Mouse (Mus musculus): ENCODE data around the gene Slc7a11. TPM values are rescaled to one million over a fixed set of nuclear protein-coding genes. Genes with fewer than 3 reads are reported as not detected.
"Not testable (repeated sequence)": the region's sequence is repeated elsewhere in the genome, so short reads cannot be mapped to it uniquely, and the experiment has no call there.

The Slc7a11 gene
- total and polyA plus RNA-seq, 2 experiments from 2014 or later, result 3.9 to 21.7 TPM

GRCm38 (mm10) chr3:50439429-50439828 lies 4.0 kb downstream of the Slc7a11 start:
- H3K27me3 ChIP-seq (ENCODE audit: insufficient read depth, low read length), result no peaks in the 10 kb centered on the region
- H3K9ac ChIP-seq (replicated peaks; ENCODE audit: low read length, poor library complexity, severe bottlenecking), result no peak overlapping the region
- DNase-seq (ENCODE audit: low spot score) (no peak), ATAC-seq (ENCODE audit: low FRiP score) (no peak)
- no peak for TF ChIP-seq CTCF (IDR thresholded peaks at IDR 0.05)
- no peak overlapping the region for H3K4me3 ChIP-seq (ENCODE audit: low read depth, low read length)
- no peak overlapping the region for H3K27ac ChIP-seq (ENCODE audit: low read depth, low read length)
- no peaks in the 10 kb centered on the region for H3K9me3 ChIP-seq (ENCODE audit: low read length)
- no peaks in the 10 kb centered on the region for H3K4me1 ChIP-seq (ENCODE audit: insufficient read depth, low read length)
- H3K36me3 ChIP-seq (ENCODE audit: insufficient read depth, low read length), result no peaks in the 10 kb centered on the region
- no peak overlapping the region for H3K4me2 ChIP-seq (ENCODE audit: low read depth, low read length, poor library complexity, severe bottlenecking)
- 92% methylated on average over 5 of the region's 5 CpGs for WGBS

- H3K4me2 ChIP-seq (ENCODE audit: low read depth, low read length, poor library complexity, severe bottlenecking), result no peak overlapping the region
- 58% methylated on average over 4 of the region's 4 CpGs for WGBS
- ATAC-seq (ENCODE audit: low FRiP score) (no peak), DNase-seq (ENCODE audit: low spot score) (no peak)
- H3K4me1 ChIP-seq (ENCODE audit: insufficient read depth, low read length), result no peaks in the 10 kb centered on the region
- H3K9ac ChIP-seq (replicated peaks; ENCODE audit: low read length, poor library complexity, severe bottlenecking), result no peak overlapping the region
- TF ChIP-seq CTCF (IDR thresholded peaks at IDR 0.05), result no peak
- H3K27me3 ChIP-seq (ENCODE audit: insufficient read depth, low read length), result no peaks in the 10 kb centered on the region
- H3K9me3 ChIP-seq (ENCODE audit: low read length), result no peaks in the 10 kb centered on the region
- no peaks in the 10 kb centered on the region for H3K36me3 ChIP-seq (ENCODE audit: insufficient read depth, low read length)
- H3K27ac ChIP-seq (ENCODE audit: low read depth, low read length), result no peak overlapping the region
- no peak overlapping the region for H3K4me3 ChIP-seq (ENCODE audit: low read depth, low read length)
Measured at GRCm38 (mm10) chr3:50438520-50439253, 4.7 kb downstream of the Slc7a11 start.

- H3K36me3 ChIP-seq (ENCODE audit: insufficient read depth, low read length); H3K4me1 ChIP-seq (ENCODE audit: insufficient read depth, low read length); H3K4me2 ChIP-seq (ENCODE audit: low read depth, low read length, poor library complexity, severe bottlenecking); H3K27ac ChIP-seq (ENCODE audit: low read depth, low read length); H3K4me3 ChIP-seq (ENCODE audit: low read depth, low read length); ATAC-seq (ENCODE audit: low FRiP score); H3K9me3 ChIP-seq (ENCODE audit: low read length); H3K27me3 ChIP-seq (ENCODE audit: insufficient read depth, low read length); H3K9ac ChIP-seq (replicated peaks; ENCODE audit: low read length, poor library complexity, severe bottlenecking): not testable (repeated sequence)
- peak; percentile 21 for DNase-seq (ENCODE audit: low spot score)
- 46% methylated on average over 2 of the region's 2 CpGs for WGBS
Measured at GRCm38 (mm10) chr3:50438081-50438480, 5.3 kb downstream of the Slc7a11 start.

- H3K4me3 ChIP-seq (ENCODE audit: low read depth, low read length); ATAC-seq (ENCODE audit: low FRiP score); H3K36me3 ChIP-seq (ENCODE audit: insufficient read depth, low read length); H3K4me2 ChIP-seq (ENCODE audit: low read depth, low read length, poor library complexity, severe bottlenecking); H3K4me1 ChIP-seq (ENCODE audit: insufficient read depth, low read length); H3K9me3 ChIP-seq (ENCODE audit: low read length); H3K27ac ChIP-seq (ENCODE audit: low read depth, low read length); DNase-seq (ENCODE audit: low spot score); H3K9ac ChIP-seq (replicated peaks; ENCODE audit: low read length, poor library complexity, severe bottlenecking); H3K27me3 ChIP-seq (ENCODE audit: insufficient read depth, low read length): not testable (repeated sequence)
- 90% methylated on average over 2 of the region's 2 CpGs for WGBS
Measured at GRCm38 (mm10) chr3:50436409-50436808, 7.0 kb downstream of the Slc7a11 start.

- H3K4me2 ChIP-seq (ENCODE audit: low read depth, low read length, poor library complexity, severe bottlenecking), result no peak overlapping the region
- no peak overlapping the region for H3K9ac ChIP-seq (replicated peaks; ENCODE audit: low read length, poor library complexity, severe bottlenecking)
- WGBS, result 62% methylated on average over 4 of the region's 4 CpGs
- TF ChIP-seq CTCF (IDR thresholded peaks at IDR 0.05), result no peak
- no peaks in the 10 kb centered on the region for H3K36me3 ChIP-seq (ENCODE audit: insufficient read depth, low read length)
- no peak for DNase-seq (ENCODE audit: low spot score)
- no peak overlapping the region for H3K27ac ChIP-seq (ENCODE audit: low read depth, low read length)
- no peak overlapping the region for H3K4me3 ChIP-seq (ENCODE audit: low read depth, low read length)
- H3K4me1 ChIP-seq (ENCODE audit: insufficient read depth, low read length), result no peaks in the 10 kb centered on the region
- H3K27me3 ChIP-seq (ENCODE audit: insufficient read depth, low read length), result no peaks in the 10 kb centered on the region
- ATAC-seq (ENCODE audit: low FRiP score), result no peak
- H3K9me3 ChIP-seq (ENCODE audit: low read length), result no peaks in the 10 kb centered on the region
Measured at GRCm38 (mm10) chr3:50433831-50434230, 9.6 kb downstream of the Slc7a11 start.

GRCm38 (mm10) chr3:50430811-50431210 lies 12.6 kb downstream of the Slc7a11 start:
- H3K4me1 ChIP-seq (ENCODE audit: insufficient read depth, low read length), result no peaks in the 10 kb centered on the region
- no peak for ATAC-seq (ENCODE audit: low FRiP score)
- 94% methylated on average over 8 of the region's 8 CpGs for WGBS
- no peaks in the 10 kb centered on the region for H3K27me3 ChIP-seq (ENCODE audit: insufficient read depth, low read length)
- H3K4me2 ChIP-seq (ENCODE audit: low read depth, low read length, poor library complexity, severe bottlenecking), result no peak overlapping the region
- H3K9ac ChIP-seq (replicated peaks; ENCODE audit: low read length, poor library complexity, severe bottlenecking), result no peak overlapping the region
- no peak overlapping the region for H3K4me3 ChIP-seq (ENCODE audit: low read depth, low read length)
- H3K27ac ChIP-seq (ENCODE audit: low read depth, low read length), result no peak overlapping the region
- TF ChIP-seq CTCF (IDR thresholded peaks at IDR 0.05), result no peak
- no peak for DNase-seq (ENCODE audit: low spot score)
- H3K9me3 ChIP-seq (ENCODE audit: low read length), result no peaks in the 10 kb centered on the region
- no peaks in the 10 kb centered on the region for H3K36me3 ChIP-seq (ENCODE audit: insufficient read depth, low read length)

Measured in midbrain, postnatal 0 days (tissue).